Mouse (Mus musculus) G1E (cell line): Measurements from ENCODE around the gene Mboat1. TPM values are rescaled to one million over a fixed set of nuclear protein-coding genes. Genes with fewer than 3 reads are reported as not detected.

ENCODE experiments used
- ATAC-seq: 2 replicates; pipeline ENCODE4 v1.8.0; 2016; ENCODE audit warnings: mild to moderate bottlenecking; ENCODE audit not compliant: insufficient number of reproducible peaks, poor library complexity, low FRiP score, severe bottlenecking; ENCODE audit errors: extremely low read depth
- DNase-seq: peaks from one replicate; pipeline ENCODE4 v3.0.0; 2012; ENCODE audit warnings: low spot score
- H3K27me3 ChIP-seq: 2 replicates; pipeline ENCODE4 v1.6.1; 2012; ENCODE audit warnings: mild to moderate bottlenecking, low read length, inconsistent platforms; ENCODE audit not compliant: insufficient read depth
- H3K36me3 ChIP-seq: replicated peaks from 2 replicates; pipeline ENCODE3; 2012; ENCODE audit warnings: mild to moderate bottlenecking, inconsistent platforms
- H3K4me1 ChIP-seq: 2 replicates; pipeline ENCODE4 v1.6.1; 2012; ENCODE audit warnings: low read depth, low read length, inconsistent platforms, mixed read lengths; ENCODE audit not compliant: insufficient read depth
- H3K4me3 ChIP-seq: 2 replicates; pipeline ENCODE4 v1.5.1; 2012; ENCODE audit warnings: low read depth, mild to moderate bottlenecking, inconsistent platforms, low read length, moderate library complexity, mixed read lengths
- H3K9me3 ChIP-seq: replicated peaks from 2 replicates; pipeline ENCODE4 v1.6.1; 2012; ENCODE audit warnings: inconsistent platforms
- CTCF ChIP-seq: IDR thresholded peaks from 2 replicates; pipeline ENCODE4 v1.5.1; 2012; ENCODE audit warnings: low read depth, low read length, inconsistent platforms, mixed read lengths
- GATA1 ChIP-seq: IDR thresholded peaks from 2 replicates; pipeline ENCODE4 v1.6.1; 2012; ENCODE audit warnings: borderline replicate concordance, low read length, inconsistent platforms, mixed read lengths
- GATA2 ChIP-seq: IDR thresholded peaks from 2 replicates; pipeline ENCODE4 v1.6.1; 2012; ENCODE audit warnings: low read depth, low read length, inconsistent platforms, borderline replicate concordance
- POLR2AphosphoS5 ChIP-seq: IDR thresholded peaks from 2 replicates; pipeline ENCODE4 v1.6.1; 2012; ENCODE audit warnings: low read depth, low read length, inconsistent platforms; ENCODE audit not compliant: insufficient replicate concordance
- TAL1 ChIP-seq: conservative IDR thresholded peaks from 2 replicates; pipeline ENCODE4 v1.6.1; 2012; ENCODE audit warnings: low read depth, low read length, inconsistent platforms, mixed read lengths
- polyA plus RNA-seq: library from polyadenylated mRNA; stranded (reverse); fragments of >175 nt; gene quantifications from 2 replicates; pipeline ENCODE4 v1.2.3, GENCODE M21; 2012
- total RNA-seq, 2 experiments: library from RNA; stranded (forward) in 1 of 2; stranded (reverse) in 1 of 2; fragments of 200-1000 nt in 1 of 2; fragments of >200 nt in 1 of 2; fragmentation: Nextera tagmentation in 1 of 2; gene quantifications; 2 replicates each; pipeline ENCODE4 v1.2.3; 2014 to 2017

The Mboat1 gene
- total and polyA plus RNA-seq, 3 experiments = 0.49 TPM; not detected in 2

GRCm38 (mm10) chr13:30194834-30195233 lies 58.5 kb downstream of the Mboat1 start:
- no peak for TF ChIP-seq TAL1
- no peak for TF ChIP-seq POLR2AphosphoS5
- no peak for TF ChIP-seq GATA1
- no peak for TF ChIP-seq GATA2
- TF ChIP-seq CTCF = no peak
- Histone ChIP-seq H3K9me3 (no peaks in the 10 kb centered on the region), H3K4me1 (no peaks in the 10 kb centered on the region), H3K36me3 (no peaks in the 10 kb centered on the region), H3K27me3 (no peaks in the 10 kb centered on the region; the same call in 1 of the 2 replicates), H3K4me3 (no peak overlapping the region)
- no peak for DNase-seq
- ATAC-seq = no peak

GRCm38 (mm10) chr13:30196661-30197060 lies 60.4 kb downstream of the Mboat1 start:
- H3K36me3 ChIP-seq = no peaks in the 10 kb centered on the region
- no peaks in the 10 kb centered on the region for H3K4me1 ChIP-seq
- ATAC-seq (no peak), DNase-seq (no peak)
- H3K9me3 ChIP-seq = no peaks in the 10 kb centered on the region
- no peak overlapping the region for H3K4me3 ChIP-seq
- H3K27me3 ChIP-seq = no peaks in the 10 kb centered on the region; the same call in 1 of the 2 replicates
- no peak for TF ChIP-seq GATA1
- TF ChIP-seq GATA2 = no peak
- no peak for TF ChIP-seq CTCF
- no peak for TF ChIP-seq TAL1
- TF ChIP-seq POLR2AphosphoS5 = no peak

GRCm38 (mm10) chr13:30198101-30198570 lies 61.8 kb downstream of the Mboat1 start:
- DNase-seq (no peak), ATAC-seq (no peak)
- no peak overlapping the region for H3K4me3 ChIP-seq

GRCm38 (mm10) chr13:30199821-30200220 lies 63.5 kb downstream of the Mboat1 start:
- DNase-seq (no peak), ATAC-seq (no peak)
- no peak for TF ChIP-seq GATA2
- TF ChIP-seq POLR2AphosphoS5 = no peak
- TF ChIP-seq CTCF = no peak
- TF ChIP-seq GATA1 = no peak
- no peak for TF ChIP-seq TAL1
- H3K4me1 ChIP-seq = no peaks in the 10 kb centered on the region
- H3K27me3 ChIP-seq = no peaks in the 10 kb centered on the region; the same call in 1 of the 2 replicates
- no peaks in the 10 kb centered on the region for H3K36me3 ChIP-seq
- H3K9me3 ChIP-seq = no peaks in the 10 kb centered on the region
- H3K4me3 ChIP-seq = no peak overlapping the region

More at GRCm38 (mm10) chr13:30198101-30198570, 61.8 kb downstream of the Mboat1 start:
- TF ChIP-seq GATA2 = no peak
- TF ChIP-seq CTCF = no peak
- no peak for TF ChIP-seq TAL1
- TF ChIP-seq POLR2AphosphoS5 = no peak
- TF ChIP-seq GATA1 = no peak
- Histone ChIP-seq H3K27me3 (no peaks in the 10 kb centered on the region; the same call in 1 of the 2 replicates), H3K36me3 (no peaks in the 10 kb centered on the region), H3K4me1 (no peaks in the 10 kb centered on the region), H3K9me3 (no peaks in the 10 kb centered on the region)

- no peaks in the 10 kb centered on the region for H3K36me3 ChIP-seq
- no peak overlapping the region for H3K4me3 ChIP-seq
- TF ChIP-seq POLR2AphosphoS5 = no peak
- TF ChIP-seq TAL1 = no peak
- no peak for TF ChIP-seq CTCF
- TF ChIP-seq GATA1 = no peak
- no peak for TF ChIP-seq GATA2
- DNase-seq = no peak
- no peaks in the 10 kb centered on the region; the same call in 1 of the 2 replicates for H3K27me3 ChIP-seq
- no peak for ATAC-seq
- H3K4me1 ChIP-seq = no peaks in the 10 kb centered on the region
- no peaks in the 10 kb centered on the region for H3K9me3 ChIP-seq
These were observed 64.4 kb downstream of the Mboat1 start for GRCm38 (mm10) chr13:30200737-30201136.

GRCm38 (mm10) chr13:30203018-30203417 lies 66.7 kb downstream of the Mboat1 start:
- TF ChIP-seq POLR2AphosphoS5 = no peak
- no peak for TF ChIP-seq TAL1
- TF ChIP-seq GATA2 = no peak
- TF ChIP-seq CTCF = no peak
- no peak for TF ChIP-seq GATA1
- DNase-seq = no peak
- no peak for ATAC-seq
- Histone ChIP-seq H3K9me3 (no peaks in the 10 kb centered on the region), H3K36me3 (no peaks in the 10 kb centered on the region), H3K4me1 (no peaks in the 10 kb centered on the region), H3K27me3 (no peaks in the 10 kb centered on the region; the same call in 1 of the 2 replicates), H3K4me3 (no peak overlapping the region)
